Mouse (Mus musculus) hindbrain, postnatal 0 days (tissue): ENCODE measurements around the gene Il5. TPM values are rescaled to one million over a fixed set of nuclear protein-coding genes. Genes with fewer than 3 reads are reported as not detected.

Experiments used
- ATAC-seq: fragments of 200-750 bp; cut with Nextera tagmentation; 2 replicates; pipeline ENCODE4 v1.8.0; 2017; ENCODE audit warnings: mild to moderate bottlenecking, moderate TSS enrichment, moderate library complexity
- DNase-seq: peaks from one replicate; pipeline ENCODE4 v3.0.0-alpha.2; 2015; ENCODE audit warnings: low spot score
- H3K27ac ChIP-seq: fragments of 300-500 bp; sonication (generic); 2 replicates; pipeline ENCODE4 v1.5.1; 2014; ENCODE audit warnings: mild to moderate bottlenecking
- H3K27me3 ChIP-seq: fragments of 300-500 bp; sonication (generic); 2 replicates; pipeline ENCODE4 v1.6.1; 2014; ENCODE audit warnings: low read length, mixed read lengths; ENCODE audit not compliant: insufficient read depth
- H3K36me3 ChIP-seq: fragments of 300-500 bp; sonication (generic); 2 replicates; pipeline ENCODE4 v1.6.1; 2014; ENCODE audit warnings: low read length, mixed read lengths; ENCODE audit not compliant: insufficient read depth
- H3K4me1 ChIP-seq: fragments of 300-500 bp; sonication (generic); 2 replicates; pipeline ENCODE4 v1.6.1; 2014; ENCODE audit warnings: antibody characterized with exemption, low read length, mixed read lengths; ENCODE audit not compliant: insufficient read depth
- H3K4me2 ChIP-seq: fragments of 300-500 bp; sonication (generic); 2 replicates; pipeline ENCODE4 v1.6.1; 2014; ENCODE audit warnings: low read depth, mild to moderate bottlenecking, low read length, moderate library complexity, mixed read lengths
- H3K4me3 ChIP-seq: fragments of 300-500 bp; sonication (generic); 2 replicates; pipeline ENCODE4 v1.5.1; 2014; ENCODE audit warnings: low read length
- H3K9ac ChIP-seq: fragments of 300-500 bp; sonication (generic); replicated peaks from 2 replicates; pipeline ENCODE4 v1.6.1; 2014; ENCODE audit warnings: mild to moderate bottlenecking, low read length, moderate library complexity, mixed read lengths
- H3K9me3 ChIP-seq: fragments of 300-500 bp; sonication (generic); 2 replicates; pipeline ENCODE4 v1.6.1; 2016; ENCODE audit warnings: low read length, mixed read lengths
- CTCF ChIP-seq: IDR thresholded peaks from 2 replicates; pipeline ENCODE4 v1.5.1; 2016; ENCODE audit warnings: antibody characterized with exemption, control low read depth, low read depth
- WGBS: fragments of 180-500 bp; shearing (Covaris S2); extraction: QIAGEN DNeasy Blood & Tissue Kit; methylation state at CpG from one replicate; pipeline ENCODE4 v1.1.7; 2014; 5-methylcytosine and 5-hydroxymethylcytosine counted together
- polyA plus RNA-seq: library from polyadenylated mRNA; unstranded; fragments of >200 nt; fragmentation: Nextera tagmentation; extraction: Ambion mirVana; gene quantifications from 2 replicates; pipeline ENCODE4 v1.2.1, GENCODE M21; 2015
- total RNA-seq: library from RNA; depleted of rRNA; stranded (reverse); fragments of >200 nt; gene quantifications from 2 replicates; pipeline ENCODE4 v1.2.3, GENCODE M21; 2014

The Il5 gene
- total and polyA plus RNA-seq, 2 experiments from 2014 or later, result not detected

DNA sequence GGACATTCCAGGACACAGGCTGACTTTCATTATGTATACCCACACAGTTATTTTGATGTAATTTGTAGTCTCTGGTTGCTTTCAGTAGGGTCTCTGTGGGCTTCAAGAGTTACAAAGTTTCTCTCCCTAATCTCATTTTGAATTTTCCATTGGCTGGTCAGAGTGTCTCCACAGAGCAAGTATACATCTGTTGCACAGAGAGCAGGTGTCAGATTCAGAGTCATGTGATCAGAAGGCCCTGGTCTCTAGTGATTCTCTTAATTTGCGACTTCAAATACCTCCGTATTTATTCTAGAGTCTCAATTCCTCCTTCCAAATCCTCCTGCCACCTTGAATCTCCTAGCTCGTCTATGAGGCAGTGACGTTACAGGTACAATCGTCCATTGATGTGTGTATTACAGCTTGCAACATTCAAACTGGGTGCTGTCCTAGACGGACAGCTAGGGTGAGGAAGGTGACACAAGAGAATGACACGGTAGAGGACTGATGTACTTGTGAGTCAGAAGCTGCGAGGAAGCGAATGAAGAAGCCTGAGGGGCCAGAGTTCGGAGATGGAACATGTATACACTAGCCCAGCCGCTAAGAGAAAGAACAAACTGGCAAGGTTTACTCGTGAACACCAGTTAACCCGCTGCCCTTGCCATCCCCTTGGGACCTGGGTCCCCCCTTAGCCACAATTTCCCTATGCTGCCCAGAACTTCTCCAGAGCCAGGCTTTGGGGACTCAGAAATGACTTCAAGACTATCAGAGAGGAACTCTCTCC is 48.0 kb downstream of the Il5 start:
- TF ChIP-seq CTCF, result no peak
- WGBS, result 77% methylated on average over 13 of the region's 13 CpGs
- no peak overlapping the region for H3K4me2 ChIP-seq

DNA sequence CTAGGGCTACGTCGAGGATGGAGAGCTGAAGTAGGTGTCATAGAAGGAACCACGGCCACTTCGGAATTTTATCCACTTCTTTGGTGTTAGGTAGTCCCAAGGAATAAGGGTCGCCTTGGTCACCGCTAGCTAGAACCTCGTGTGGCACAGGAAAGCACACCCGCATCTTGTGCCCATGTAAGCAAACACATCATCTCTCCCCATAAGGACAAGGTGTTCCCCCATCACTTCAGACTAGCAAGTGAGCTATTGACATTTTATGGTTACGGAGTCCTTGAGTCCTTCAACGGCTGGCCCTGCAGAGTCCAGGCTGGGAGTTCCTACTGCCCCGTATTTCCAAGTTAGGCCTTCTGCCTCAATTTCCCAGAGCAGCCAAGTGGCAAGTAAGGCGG is 48.6 kb downstream of the Il5 start:
- DNase-seq, result no peak
- no peak overlapping the region for H3K27ac ChIP-seq
- no peak overlapping the region for H3K9ac ChIP-seq
- WGBS, result 62% methylated on average over 12 of the region's 12 CpGs
- H3K36me3 ChIP-seq, result no peaks in the 10 kb centered on the region
- peak overlapping the region; percentile 94 for H3K4me2 ChIP-seq
- no peak for ATAC-seq
- H3K27me3 ChIP-seq, result no peaks in the 10 kb centered on the region
- H3K4me1 ChIP-seq, result no peaks in the 10 kb centered on the region
- no peak for TF ChIP-seq CTCF
- H3K4me3 ChIP-seq, result peak overlapping the region; percentile 70
- H3K9me3 ChIP-seq, result no peaks in the 10 kb centered on the region

More for the DNA sequence above, 48.0 kb downstream of the Il5 start:
- no peaks in the 10 kb centered on the region for H3K36me3 ChIP-seq
- DNase-seq (no peak), ATAC-seq (no peak)
- H3K27ac ChIP-seq, result no peak overlapping the region
- peaks cover 1% of the 10 kb centered on the region; the same call in 1 of the 2 replicates for H3K4me1 ChIP-seq
- H3K27me3 ChIP-seq, result no peaks in the 10 kb centered on the region
- H3K9ac ChIP-seq, result no peak overlapping the region
- no peaks in the 10 kb centered on the region for H3K9me3 ChIP-seq
- H3K4me3 ChIP-seq, result no peak overlapping the region

DNA sequence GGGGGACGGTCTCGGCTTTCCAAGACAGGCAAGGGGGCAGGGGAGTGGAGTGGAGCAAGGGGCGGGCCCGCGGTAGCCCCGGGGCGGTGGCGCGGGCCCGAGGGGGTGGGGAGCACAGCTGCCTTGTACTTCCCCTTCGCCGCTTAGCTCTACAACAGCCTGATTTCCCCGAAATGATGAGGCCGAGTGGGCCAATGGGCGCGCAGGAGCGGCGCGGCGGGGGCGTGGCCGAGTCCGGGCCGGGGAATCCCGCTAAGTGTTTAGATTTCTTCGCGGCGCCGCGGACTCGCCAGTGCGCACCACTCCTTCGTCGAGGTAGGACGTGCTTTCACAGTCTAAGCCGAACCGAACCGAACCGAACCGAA is 49.1 kb downstream of the Il5 start, which contains the start of gene Irf1:
TSS of gene Irf1 (plus strand) at position 255 of the 365 bp plus-strand sequence.
- peak within 1 kb of the TSS; percentile 70 for H3K4me3 ChIP-seq
- DNase-seq (peak; percentile 88), ATAC-seq (peak; percentile 89)
- H3K27me3 ChIP-seq, result no peaks in the 10 kb centered on the region
- H3K9me3 ChIP-seq, result no peaks in the 10 kb centered on the region
- no peak for TF ChIP-seq CTCF
- peak within 1 kb of the TSS; percentile 94 for H3K4me2 ChIP-seq
- peak within 1 kb of the TSS; percentile 69 for H3K27ac ChIP-seq
- H3K36me3 ChIP-seq, result no peaks in the 10 kb centered on the region
- peak within 1 kb of the TSS; percentile 60 for H3K9ac ChIP-seq
- under 1% methylated on average over 38 of the region's 40 CpGs for WGBS
- H3K4me1 ChIP-seq, result no peaks in the 10 kb centered on the region

DNA sequence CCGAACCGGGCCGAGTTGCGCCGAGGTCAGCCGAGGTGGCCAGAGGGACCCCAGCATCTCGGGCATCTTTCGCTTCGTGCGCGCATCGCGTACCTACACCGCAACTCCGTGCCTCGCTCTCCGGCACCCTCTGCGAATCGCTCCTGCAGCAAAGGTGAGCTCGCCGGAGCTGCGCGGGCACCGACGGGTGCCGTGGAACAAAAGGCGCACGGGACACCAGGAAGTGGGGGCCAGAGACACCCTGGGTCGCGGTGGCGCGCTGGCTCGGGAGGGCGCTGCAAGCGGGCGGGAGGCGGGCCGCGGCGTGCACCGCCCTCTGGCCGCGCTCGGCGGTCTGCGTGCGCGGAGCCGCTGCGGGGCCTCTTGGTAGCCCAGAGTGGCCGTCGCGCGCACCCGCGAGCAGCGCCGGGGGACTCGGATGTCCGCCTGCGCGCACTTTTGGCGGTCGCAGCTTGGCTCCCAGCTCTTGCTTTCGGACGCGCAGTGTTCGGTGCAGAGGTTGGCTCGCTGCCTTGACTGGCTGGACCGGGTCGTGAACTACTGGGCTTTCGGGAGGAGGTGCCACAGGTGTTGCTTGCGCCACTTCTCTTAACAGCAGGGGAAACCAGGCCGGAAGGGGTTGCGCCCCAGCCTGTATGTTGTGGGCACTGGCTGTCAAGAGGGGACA is 49.7 kb downstream of the Il5 start:
- DNase-seq (peak; percentile 77), ATAC-seq (peak; percentile 84)
- H3K4me1 ChIP-seq, result no peaks in the 10 kb centered on the region
- peak; percentile 19; the same call in 1 of the 2 replicates for TF ChIP-seq CTCF
- peak overlapping the region; percentile 60 for H3K9ac ChIP-seq
- WGBS, result under 1% methylated on average over 73 of the region's 75 CpGs
- H3K4me3 ChIP-seq, result peak overlapping the region; percentile 70
- H3K27ac ChIP-seq, result peak overlapping the region; percentile 69
- H3K4me2 ChIP-seq, result peak overlapping the region; percentile 94
- no peaks in the 10 kb centered on the region for H3K36me3 ChIP-seq
- H3K9me3 ChIP-seq, result no peaks in the 10 kb centered on the region
- no peaks in the 10 kb centered on the region for H3K27me3 ChIP-seq

DNA sequence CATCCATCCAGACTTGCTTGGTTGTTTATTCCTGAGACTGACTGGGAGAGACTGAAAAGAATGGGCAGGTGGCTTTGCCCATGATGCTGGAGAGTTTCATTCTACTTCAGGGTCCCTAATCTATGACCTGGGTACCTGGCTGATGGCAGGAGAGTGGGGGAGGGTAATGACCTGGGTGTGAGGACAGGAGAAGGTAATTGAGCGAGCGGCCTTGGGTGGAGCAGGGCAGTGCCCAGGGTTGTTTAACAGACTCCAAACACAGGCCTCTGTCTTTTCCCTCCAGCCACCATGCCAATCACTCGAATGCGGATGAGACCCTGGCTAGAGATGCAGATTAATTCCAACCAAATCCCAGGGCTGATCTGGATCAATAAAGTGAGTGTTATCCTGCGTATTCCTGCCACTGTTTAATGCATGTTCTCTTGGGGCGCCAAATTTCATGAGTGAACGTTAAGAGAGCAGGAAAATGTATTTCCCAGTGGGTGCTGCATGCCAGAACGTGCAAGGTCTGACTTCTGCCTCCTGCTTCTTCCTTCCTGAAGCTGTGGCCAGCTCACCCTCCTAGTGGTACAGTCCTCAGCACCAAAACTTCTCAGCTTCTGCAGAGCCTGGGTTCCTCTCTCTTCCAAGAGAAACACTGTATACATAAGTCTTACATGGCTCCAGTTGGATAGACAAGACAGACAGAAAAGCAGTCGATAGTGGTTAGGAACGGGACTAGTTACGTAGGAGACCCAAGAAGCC is 50.6 kb downstream of the Il5 start:
- Histone ChIP-seq H3K4me3 (0 out of 2 replicates have a peak overlapping the region, but pooled peaks have one; percentile 70), H3K9ac (no peak overlapping the region), H3K9me3 (no peaks in the 10 kb centered on the region), H3K27ac (no peak overlapping the region), H3K4me1 (no peaks in the 10 kb centered on the region), H3K36me3 (no peaks in the 10 kb centered on the region), H3K27me3 (no peaks in the 10 kb centered on the region), H3K4me2 (peak overlapping the region; percentile 94; the same call in 1 of the 2 replicates)
- no peak for TF ChIP-seq CTCF
- DNase-seq, result no peak
- 81% methylated on average over 11 of the region's 11 CpGs for WGBS
- ATAC-seq, result no peak

DNA sequence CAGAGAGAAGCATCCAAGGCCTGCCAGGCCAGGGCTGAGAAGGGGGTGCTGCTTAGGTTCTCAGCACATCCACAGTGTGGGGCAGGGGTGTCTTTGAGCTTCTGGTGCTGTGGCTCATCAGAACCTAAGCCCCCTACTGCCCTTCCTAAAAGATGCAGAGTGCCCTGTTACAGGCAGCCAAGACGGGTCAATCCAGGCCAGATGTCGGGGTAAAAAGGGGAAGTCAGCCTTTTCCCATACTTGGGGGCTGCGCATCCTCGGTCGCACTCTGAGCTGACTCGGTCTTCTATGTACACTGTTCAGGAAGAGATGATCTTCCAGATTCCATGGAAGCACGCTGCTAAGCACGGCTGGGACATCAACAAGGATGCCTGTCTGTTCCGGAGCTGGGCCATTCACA is 51.9 kb downstream of the Il5 start:
- H3K27ac ChIP-seq, result no peak overlapping the region
- no peaks in the 10 kb centered on the region for H3K9me3 ChIP-seq
- H3K36me3 ChIP-seq, result no peaks in the 10 kb centered on the region
- no peak overlapping the region for H3K9ac ChIP-seq
- no peak for DNase-seq
- WGBS, result 78% methylated on average over 9 of the region's 9 CpGs
- no peak for ATAC-seq
- no peak overlapping the region for H3K4me2 ChIP-seq
- TF ChIP-seq CTCF, result no peak
- H3K27me3 ChIP-seq, result no peaks in the 10 kb centered on the region
- H3K4me3 ChIP-seq, result no peak overlapping the region
- H3K4me1 ChIP-seq, result no peaks in the 10 kb centered on the region
